Mouse (Mus musculus) left cerebral cortex, adult 9 months (tissue): ENCODE measurements at regions not wholly inside any gene's neighbourhood (a gene's known extent, or its start where the extent isn't known, plus 50 kb on each side); places are given as distances from the start of the nearest gene placed in this dataset.
A peak's percentile ranks its signal among the peaks of the same experiment; 100 is the strongest.

Source experiments
- DNase-seq, 2 experiments: peaks; one replicate each; pipeline ENCODE4 v3.0.0; 2022; ENCODE audit warnings: low spot score in 2 of 2

- no peak for DNase-seq
Observed at GRCm38 (mm10) chr12:42369029-42369577, 882.9 kb upstream of the Lrrn3 start.

DNA sequence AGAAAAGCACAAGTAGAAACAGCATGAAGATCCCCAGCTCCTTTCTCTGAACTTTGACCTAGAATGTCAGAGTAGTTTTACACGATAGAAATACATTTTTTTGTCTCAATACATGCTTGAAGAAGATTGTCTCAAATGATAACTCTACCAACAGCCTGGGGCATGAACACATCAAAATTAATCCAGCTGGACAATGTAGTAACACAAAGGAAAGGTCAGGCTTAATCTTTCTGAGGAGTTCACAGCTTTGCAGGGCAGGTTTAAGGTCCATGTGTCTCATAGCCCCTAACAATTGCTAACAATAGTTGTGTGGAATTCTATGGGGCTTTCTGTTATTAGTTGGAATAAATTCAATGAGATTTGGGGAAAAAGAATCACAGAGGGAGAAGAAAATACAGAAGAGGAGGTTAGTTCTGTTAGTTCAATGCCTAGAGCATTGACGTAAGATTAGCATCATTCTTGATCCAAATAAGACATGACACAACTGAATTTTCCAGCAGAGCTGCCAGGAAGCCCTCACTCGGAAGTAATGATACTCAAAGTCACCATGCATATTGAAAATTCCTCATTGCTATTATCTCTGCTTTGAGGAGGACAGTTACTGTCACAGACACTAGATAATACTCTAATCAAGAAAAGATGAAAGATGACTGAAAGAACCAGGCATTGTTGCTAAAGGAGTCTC lies 852.9 kb upstream of the Lrrn3 start:
- DNase-seq = no peak

DNA sequence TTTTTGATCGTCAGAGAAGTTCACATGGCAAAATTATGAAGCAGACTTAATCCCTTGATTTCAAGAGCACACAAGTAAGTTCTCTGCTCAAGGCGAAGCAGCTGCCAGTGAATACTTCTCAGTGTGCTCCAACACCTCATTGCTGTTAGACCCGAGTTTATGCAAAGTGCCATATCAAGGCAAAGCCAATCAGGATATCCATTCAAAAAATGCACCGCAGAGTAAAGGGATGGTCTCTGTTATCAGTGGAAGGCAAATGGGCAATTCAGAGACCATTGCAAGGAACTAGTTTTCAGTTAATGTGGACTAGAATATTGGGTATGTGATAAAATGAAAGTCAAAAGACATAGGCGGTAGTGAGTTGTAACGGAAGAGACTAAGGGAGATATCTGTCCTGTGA lies 820.2 kb upstream of the Lrrn3 start:
- no peak for DNase-seq

DNA sequence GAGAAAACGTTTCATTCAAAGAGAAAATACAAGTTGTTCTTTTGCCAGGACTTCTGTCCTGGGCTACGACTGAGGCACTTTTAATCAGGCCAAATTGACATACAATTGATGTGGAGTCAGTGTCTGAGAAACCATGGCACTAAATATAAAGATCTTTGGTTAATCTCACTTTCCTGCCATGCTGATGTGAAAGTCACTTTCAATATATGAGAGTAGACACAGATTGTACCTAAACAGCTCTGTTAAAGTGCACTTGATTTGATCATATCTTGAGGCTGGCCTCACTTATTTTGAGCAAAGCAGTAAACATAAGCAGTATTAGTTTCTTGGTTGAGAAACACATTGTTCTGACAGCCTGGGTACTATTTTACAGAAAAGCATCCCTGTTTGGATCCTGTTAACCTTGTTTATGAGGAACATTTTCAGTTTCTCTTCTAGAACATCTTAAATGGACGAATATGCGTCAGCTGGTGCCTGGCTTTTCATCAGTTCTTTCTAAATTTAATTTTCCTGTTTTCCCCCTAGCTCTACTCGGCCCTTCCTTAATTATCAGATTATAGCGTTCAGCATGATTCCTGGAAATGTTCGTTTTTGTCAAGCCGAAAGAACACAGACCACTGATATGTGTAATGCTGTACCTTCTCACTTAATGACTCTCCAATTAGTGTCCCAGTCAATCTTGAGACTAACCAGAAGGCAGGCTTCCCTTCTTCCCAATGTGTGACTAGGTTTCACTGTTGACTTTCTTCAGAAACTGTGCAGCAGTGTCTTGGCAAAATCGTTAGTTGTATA lies 791.2 kb upstream of the Lrrn3 start:
- no peak for DNase-seq

- DNase-seq = no peak
Observed at GRCm38 (mm10) chr12:42250410-42250809, 764.2 kb upstream of the Lrrn3 start.

DNA sequence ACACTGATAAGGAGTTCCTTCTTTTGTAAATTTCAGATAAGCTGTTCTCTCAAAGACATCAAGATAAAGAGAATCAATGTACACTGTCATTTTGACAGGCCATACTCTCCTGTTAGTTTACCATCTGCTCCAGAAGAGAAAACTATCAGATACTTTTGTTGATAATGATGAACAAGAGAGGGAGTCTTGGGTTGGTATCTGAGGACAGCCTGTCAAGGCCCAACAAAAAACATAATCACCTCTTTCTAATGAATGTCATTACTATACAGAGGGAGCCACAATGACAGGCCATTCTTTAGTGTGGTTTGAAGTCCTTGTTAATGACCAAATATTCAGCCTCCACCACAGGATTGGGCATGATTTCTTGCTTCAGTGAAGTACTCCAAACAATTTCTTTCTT lies 743.0 kb upstream of the Lrrn3 start:
- DNase-seq = no peak

- no peak for DNase-seq
Observed at GRCm38 (mm10) chr12:42181646-42182045, 695.4 kb upstream of the Lrrn3 start.

DNA sequence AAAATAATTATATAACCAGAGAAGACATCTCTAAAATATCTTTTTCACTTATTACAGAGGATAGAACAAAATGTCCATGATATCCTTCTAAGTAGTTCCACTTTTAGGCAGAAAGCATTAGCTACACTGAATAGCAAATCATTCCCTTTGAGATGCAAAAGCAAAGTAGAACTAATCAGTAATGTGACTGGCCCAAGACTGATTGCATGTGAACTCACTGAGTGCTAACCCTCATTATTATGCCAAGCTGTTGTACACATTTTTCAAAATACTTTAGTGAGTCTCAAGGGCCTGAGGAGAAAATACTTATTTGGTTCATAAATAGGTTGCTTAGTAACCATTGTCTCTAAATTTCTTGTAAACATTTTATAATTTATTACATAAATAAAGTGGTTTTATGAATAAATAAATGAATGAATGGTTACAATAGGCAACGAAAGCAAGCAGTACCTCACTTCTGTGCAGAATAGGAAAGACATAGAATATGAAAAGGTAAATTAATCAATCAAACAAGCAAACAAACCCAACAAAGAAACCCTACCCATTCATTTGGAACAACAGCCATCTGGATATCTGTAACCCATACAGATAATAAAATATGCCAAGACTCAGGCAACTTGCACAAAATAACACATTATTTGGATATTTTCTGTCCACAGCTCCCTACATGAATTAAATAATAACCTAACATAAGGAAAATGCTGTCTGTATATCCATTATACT lies 693.9 kb upstream of the Lrrn3 start:
- DNase-seq = no peak

DNA sequence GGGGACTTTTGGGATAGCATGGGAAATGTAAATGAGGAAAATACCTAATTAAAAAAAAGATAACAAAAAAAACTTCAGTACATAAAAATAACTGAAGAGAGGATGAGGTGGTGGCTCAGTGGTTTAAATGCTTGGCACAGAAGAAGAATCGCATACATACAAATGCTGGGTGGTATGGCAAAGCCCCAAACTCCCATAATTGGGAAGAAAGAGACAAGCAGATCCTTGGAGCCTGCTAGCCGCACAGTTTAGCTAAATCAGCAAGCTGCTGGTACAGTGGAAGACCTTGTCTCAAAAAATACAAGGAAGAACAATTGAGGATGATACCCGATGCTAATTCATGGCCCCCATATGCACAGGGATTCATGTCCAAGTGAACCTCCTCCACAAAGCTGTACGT lies 661.7 kb upstream of the Lrrn3 start:
- DNase-seq = no peak

DNA sequence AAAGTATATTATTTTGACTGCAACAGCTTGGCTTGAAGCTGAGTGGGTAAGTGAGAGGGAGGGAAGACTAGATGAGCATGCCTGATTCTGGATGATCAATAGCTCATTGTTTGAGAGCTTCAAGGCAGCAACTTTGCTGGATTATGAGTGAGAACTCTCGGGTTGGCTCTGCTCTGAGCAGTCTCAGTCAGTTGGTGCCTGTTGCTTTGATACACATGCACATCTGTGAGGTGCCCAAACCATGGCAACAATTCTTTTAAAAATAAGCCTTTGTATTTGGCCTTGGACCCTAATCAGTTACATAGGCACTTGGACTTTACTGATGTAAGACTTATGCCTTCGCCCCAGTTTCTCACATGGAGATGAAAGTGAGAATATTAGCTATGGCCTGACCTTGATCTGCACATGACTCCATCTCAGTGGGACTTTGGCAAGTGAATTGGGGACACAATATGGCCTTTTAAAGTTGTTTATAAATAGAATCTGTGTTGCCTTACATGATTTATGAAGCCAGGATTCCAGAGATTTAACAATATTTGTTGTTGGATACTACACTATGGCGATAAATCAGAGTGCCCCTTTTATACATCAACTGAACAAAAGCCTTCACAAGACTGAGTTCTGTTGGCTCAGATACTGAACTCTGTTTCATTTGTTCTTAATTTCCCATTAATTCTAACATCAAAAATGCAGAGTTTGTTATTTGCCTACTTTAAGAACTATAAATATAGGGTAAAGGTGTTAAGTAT lies 652.6 kb upstream of the Lrrn3 start:
- no peak for DNase-seq

- DNase-seq = no peak
Observed at GRCm38 (mm10) chr12:42138177-42138576, 651.9 kb upstream of the Lrrn3 start.

GRCm38 (mm10) chr12:42137764-42138163 lies 651.5 kb upstream of the Lrrn3 start:
- peak; percentile 37 to 48 for DNase-seq

DNA sequence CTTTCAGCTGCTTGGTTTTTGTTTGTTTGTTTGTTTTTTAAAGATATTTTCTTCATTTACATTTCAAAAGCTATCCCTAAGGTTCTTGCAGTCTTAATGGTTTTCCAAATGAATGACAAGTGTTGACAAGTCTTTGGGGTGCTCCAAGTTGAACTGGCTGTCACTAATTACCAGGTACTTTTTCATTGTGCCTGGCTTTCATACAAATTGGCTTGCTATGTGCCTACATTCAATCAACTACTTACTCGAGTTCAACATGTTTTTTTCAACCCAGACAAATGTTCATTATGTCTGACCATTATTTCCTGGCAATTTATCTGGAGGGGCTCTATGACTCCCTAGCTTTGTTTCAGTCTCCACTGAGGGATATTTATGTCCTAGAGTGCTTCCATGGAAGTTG lies 614.0 kb upstream of the Lrrn3 start:
- DNase-seq = no peak

DNA sequence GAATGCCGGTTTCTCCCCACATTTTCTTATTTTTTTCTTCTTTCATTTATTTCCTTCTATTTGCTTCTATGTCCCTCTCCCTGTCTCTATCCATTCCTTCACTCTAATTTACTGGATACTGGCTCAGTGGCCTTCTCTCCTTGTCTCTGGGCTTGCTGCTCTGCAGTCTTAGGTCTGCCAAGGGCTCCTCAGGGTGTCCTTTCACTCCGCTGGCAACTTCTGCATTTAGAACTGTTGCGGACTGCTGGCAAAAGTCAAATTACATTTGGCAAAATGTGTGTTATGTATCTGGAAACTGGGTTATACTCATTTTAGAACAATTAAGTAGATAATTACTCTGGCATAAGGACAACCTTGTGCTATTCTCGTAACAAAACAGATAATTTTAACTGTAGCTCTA lies 584.2 kb upstream of the Lrrn3 start:
- DNase-seq = no peak

GRCm38 (mm10) chr12:42063745-42064144 lies 577.5 kb upstream of the Lrrn3 start:
- no peak for DNase-seq

DNA sequence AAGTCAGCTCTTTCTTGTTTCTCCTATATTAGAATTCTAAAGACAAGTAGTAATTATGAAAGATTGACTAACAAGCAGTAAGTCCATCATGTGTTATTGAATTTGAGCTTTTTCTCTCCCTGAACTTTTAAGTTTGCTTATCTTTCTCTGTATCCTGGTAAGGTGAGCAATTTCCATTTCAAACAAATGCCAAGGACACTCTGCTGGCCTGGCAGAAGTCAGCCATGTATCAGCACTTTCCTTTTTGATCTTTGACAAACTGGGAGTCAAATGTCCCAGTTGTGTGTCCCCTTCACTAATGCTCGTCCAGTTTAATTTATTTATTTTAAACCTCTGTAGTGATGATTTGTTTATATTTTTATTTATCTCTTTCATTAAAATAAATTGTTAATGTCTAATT lies 562.8 kb upstream of the Lrrn3 start:
- no peak for DNase-seq

- DNase-seq = no peak
Observed at GRCm38 (mm10) chr12:42027874-42028273, 541.6 kb upstream of the Lrrn3 start.

- DNase-seq = no peak
Observed at GRCm38 (mm10) chr12:42017506-42017905, 531.3 kb upstream of the Lrrn3 start.

- no peak for DNase-seq
Observed at GRCm38 (mm10) chr12:42008827-42009383, 522.7 kb upstream of the Lrrn3 start.

DNA sequence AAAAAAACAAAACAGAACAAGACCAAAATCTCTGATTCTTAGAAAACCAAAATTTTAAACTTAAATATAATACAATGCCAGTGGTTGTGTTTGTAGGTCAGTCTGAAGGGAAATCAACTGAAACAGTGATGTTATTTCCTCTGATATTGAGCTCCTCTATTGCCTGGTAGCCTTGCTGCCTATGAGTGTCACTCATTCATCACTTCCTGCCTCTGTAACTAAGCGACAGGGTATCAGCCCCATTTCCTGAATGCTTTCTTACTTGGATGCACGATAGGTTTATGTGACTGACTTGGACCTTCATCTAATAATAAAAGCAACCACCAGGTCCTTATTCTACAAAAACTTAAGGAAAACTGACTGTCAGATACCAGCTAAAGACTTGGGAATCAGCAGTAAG lies 520.7 kb upstream of the Lrrn3 start:
- DNase-seq = no peak
